Mouse (Mus musculus) regulatory T cell (primary cell): ENCODE measurements around the gene Kif26b.

Source experiments
- in situ Hi-C: fragments of 300-600 bp; cut with MboI, MseI; formaldehyde crosslinking; loops from one replicate; pipeline ENCODE4 v1.15.1; 2025; ENCODE audit warnings: high pct_unique_total_duplicates

Kif26b gene

DNA sequence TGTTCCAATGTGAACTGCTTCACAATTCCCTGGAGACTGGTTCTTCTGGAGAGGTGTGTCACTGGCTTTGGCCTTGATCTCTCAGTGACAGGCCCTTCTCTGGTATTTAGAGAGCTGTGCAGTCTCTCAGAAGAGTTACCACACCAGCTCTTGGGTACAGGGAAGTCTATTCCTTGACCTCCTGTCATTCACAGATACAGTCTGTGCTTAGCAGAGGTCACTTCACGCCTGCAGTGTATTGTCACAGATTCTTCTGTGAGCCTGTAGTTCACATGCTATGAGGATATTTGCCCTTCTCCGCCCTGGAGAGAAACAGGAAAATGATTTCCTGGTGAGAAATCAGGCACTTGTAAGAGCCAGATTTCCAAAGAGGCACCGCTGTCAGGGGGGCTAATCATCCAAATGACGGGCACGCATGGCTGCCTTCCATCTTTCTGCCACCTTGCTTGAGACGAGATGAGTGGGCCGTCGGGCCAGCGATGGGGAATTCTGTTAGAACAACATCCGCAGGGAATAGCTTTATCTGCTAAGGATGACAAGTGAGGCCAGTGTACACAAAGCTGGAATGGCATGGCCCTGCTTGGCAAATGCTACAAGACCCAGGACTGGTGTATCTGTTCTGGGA, 309.9 kb downstream of the Kif26b start:
- in situ Hi-C loops, result no loop called here

DNA sequence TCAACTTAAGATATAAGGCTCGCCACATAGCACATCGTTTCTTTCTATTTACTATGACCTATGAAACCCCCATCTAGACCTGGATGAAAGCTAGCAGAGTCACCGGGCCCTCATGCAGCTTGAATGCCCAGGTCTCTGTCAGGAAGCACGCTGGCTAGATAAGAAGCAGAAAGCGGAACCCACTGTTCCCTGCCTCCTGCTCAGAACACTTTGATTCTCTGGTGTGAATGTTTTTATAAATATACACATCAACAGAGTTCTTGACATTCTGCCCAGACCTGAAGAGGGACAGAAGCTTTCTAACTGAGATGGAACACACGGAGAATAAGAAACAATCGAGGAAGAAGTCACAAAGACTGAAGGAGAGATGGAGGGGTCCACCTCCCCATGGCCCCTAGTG, 311.4 kb downstream of the Kif26b start:
- in situ Hi-C loops, result no loop called here

DNA sequence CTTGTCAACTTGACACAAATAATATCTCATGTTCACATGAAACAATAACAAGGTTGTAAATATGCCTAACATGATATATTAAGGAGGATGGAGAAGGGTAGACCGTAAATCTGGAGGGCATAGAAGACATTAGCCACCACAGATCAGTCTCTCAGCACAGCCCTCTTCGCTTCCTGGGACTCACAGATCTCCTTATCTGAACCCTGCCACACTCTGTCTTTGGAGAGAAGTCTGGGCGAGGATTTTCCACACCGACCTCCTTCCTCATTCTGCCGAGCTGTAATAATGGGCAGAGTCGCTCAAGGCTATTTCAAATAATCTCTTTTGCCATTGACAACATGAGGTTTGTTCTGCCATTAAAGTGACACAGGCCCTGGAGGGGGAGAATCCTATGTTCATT, 315.9 kb downstream of the Kif26b start:
- in situ Hi-C loops, result no loop called here

DNA sequence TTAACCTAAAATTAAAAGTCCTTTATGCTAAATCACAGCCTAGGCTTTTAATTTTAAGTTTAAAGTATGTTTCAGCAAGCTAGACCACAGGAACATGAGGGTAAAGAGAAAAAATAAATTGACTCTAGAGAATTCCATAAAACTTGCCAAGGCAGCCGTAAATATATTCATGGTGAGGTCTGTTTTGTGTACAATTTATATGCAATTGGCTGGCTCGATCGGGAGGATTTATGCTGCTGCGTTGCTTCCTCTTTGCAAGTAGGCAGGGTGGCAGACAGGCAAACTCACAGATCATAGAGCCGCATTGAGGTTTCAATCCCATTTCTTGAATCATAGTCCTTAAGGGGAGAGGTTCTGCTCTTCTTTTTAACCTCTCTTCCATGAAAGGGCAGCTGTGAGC, 318.6 kb downstream of the Kif26b start:
- in situ Hi-C loops, result no loop called here

DNA sequence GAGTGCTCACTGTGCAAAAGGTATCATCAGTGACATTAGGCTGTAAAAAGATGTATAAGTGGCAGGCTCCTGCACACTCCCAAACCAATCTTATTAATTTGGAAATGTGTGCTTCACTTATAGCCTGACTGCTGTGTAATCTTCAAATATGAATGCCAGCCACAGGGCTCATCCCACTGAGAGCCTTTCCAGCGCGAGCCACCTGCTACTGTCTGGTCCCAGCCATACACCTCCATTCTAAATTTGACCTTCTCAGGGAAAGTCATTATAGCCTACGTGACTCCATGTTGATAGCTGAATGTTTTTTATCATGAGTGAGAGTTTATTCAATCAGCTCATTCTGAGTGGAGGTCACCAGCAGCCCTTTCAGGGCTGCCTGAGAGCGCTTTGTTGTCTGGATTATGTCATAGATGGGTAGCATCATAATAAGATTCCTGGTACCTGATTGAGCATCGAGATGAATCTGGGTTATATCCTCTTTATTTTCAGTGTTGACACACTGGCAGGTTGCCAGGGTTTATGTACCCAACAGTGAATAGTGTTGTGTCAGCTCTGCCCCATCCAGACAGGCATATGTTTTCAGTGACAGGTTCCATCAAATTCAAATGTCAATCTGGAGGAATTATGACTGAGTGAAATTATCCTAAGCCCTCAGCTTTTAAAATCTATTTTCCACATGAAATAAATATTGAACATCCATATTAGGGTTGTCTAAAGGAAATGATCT, 319.6 kb downstream of the Kif26b start:
- in situ Hi-C loops, result no loop called here

DNA sequence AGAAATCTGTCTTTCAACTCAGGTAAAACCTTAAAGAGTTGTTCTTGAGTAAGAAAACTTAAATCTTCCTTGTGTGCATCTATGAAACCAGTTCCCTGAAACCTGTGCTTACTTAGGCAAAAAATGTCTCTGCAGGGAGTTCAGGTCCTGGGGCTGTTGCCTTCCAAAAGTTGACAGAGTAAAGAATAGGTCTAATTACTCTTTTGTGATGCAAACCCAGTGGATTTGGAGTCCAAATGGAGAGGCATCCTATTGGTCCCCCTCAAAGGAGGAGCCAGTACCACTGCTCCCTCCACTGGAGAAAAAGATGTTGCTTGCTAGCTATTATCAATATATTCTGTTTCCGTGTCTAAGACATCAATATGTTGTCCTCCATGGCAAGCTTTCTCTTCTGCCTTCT, 321.6 kb downstream of the Kif26b start:
- in situ Hi-C loops, result no loop called here

DNA sequence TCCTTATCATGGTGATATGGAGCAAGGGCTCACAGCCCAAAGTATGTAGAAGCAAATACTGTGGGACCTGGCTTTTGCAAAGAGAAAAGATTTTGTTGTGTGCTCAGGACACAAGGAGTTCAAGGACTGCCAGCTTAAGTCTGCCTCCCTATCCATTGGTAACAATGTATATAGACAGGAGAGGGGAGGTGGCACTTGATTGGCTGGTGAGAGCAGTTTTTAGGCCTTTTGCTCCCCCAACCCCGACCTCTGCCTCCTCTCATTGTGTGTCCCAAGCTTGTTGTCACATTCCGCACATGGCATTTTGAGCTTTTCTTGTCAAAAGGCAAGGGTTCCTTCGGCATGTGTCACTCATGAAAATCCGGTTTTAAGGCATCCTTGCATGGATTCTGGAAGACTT, 326.0 kb downstream of the Kif26b start:
- in situ Hi-C loops, result no loop called here

DNA sequence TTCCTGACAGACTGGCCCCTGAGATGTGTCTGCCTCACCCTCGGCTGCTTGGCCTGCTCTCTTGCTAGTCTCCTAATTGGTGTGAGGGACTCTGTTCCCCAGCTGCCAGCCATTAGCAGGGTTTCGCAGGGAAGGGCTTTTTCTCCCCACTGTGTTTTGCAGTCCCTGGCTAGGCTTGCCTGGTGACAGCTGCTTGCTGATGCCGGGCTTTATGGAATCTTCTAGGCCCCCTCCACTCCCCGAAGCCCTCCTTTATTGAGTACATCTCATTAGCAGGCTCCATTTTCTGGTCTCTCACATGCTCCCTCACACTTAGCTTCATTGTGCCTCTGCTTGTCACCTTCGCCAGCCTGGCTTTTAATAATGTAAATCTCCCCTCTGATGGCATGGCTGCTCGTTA, 327.0 kb downstream of the Kif26b start:
- in situ Hi-C loops, result no loop called here

DNA sequence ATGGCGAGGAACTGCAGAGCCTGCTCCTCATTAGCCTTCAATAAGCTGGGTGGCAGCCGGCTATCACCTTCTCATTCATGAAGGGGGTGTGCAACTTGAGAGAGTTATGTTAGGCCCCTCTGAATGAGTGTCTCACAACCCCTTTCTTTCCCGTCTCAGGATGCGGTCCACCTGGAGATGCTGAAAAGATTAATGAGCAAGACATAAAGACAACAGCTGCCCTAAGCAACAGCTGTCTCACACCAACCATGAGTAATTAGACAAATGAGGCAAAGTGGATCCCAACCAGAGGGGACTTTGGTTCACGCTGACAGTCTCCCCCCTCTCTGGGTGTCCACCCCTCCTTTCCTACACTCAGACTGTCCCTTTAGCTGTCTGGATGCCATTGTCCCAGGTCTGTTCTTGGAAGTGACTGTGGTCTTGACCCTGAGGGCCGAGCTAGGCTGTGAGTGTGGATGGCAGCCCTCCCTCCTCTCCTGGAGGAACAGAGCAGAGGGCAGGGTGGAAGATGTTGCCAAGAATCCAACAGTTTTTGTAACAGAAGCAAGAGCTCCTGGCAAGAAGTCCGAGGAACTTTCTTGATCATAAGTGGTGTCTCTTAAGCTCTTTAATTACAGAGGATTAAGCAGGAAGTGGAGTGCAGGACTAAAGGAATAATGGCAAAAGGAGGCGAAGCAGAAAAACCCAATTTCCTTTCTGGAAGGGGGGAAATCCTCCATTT, 331.9 kb downstream of the Kif26b start:
- in situ Hi-C loops, result no loop called here

DNA sequence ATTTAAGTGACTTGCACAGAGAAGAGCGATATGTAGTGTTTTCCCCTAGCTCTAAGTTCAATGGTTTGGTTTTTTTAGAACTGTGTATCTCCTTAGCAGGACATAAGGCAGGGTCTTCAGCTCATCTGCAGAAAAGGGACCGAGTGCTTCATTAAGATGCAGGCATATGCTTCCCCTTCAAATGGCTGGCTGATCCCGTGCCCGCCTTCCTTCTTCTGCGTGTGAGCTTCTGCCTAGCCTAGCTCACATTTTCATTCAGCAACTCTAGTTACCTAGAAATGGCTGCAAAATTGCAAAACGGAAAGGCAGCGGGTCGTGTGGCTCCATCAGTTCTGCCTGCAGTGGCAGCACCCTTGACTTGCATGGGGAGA, 332.5 kb downstream of the Kif26b start:
- in situ Hi-C loops, result no loop called here

DNA sequence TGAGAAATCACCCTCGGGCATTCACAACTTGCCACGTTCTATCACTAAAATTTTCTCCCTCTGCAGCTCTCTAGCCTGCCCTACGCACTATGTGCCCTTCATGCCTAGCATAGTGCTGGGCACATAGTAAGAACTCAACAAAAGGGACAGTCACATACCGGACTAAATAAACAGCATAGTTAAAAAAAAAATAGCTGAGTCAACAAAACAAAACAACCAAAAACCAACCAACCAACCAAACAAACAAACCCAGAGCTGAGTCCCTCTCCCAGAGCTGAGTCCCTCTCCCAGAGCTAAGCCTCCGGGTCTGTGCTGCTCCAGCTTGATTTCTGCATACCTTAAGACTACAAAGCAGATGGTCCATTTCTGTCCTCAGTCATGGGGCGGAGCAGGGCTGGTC, 334.8 kb downstream of the Kif26b start:
- in situ Hi-C loops, result no loop called here

DNA sequence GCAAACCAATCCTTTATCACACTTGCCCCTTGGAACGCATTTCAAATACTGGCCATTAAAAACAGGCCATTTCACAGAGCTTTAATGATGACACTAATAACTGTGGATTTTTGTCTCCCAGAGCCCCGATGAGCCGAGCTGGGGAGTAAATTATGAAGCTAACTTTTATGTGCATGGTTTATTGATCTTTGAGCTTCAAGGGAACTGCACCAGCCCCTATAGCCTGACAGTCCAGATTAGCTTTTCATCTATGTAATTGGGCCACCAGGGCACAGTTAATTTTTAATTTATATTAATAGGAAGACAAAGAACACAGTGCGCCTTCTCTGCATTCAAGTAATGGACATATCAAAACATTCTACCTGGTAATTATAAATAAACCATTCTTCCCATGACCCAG, 335.4 kb downstream of the Kif26b start:
- in situ Hi-C loops, result no loop called here

DNA sequence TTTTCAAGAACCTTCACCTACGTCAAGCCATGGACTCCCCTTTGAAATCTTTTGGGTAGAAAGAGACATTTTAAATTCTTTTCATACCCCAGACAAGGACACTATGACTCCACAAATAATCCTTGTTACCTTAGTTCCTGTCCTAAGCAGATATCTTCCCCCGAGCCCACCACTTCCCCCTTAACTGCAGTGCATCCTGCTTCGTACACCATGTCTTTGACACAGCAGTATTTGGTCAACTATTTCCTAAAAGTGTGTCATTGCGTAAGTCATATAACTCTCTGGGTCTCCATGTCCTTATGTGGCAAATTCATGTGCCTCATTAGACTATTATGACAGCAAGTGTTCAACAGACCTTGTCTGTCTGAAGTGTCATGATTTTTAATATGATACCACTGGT, 337.8 kb downstream of the Kif26b start:
- in situ Hi-C loops, result no loop called here

DNA sequence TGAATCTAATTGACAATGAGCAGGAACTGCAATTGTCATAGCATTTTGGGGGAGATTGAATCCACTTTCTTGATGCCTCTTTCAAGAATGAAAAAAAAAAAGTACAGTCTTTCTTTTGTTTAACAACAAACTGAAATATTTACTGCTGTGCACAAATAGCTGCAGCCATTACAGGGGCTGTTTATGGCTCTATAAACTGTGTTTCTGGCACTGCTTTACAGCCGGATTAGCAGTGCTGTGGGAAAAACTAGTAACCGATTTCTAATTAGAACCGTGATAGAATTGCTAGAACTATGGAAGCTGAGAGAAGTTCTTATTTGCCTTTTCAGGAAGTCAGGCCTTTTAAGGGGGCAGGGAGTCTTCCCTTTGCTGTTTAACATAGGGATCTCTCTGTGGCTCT, 342.1 kb downstream of the Kif26b start:
- in situ Hi-C loops, result no loop called here

DNA sequence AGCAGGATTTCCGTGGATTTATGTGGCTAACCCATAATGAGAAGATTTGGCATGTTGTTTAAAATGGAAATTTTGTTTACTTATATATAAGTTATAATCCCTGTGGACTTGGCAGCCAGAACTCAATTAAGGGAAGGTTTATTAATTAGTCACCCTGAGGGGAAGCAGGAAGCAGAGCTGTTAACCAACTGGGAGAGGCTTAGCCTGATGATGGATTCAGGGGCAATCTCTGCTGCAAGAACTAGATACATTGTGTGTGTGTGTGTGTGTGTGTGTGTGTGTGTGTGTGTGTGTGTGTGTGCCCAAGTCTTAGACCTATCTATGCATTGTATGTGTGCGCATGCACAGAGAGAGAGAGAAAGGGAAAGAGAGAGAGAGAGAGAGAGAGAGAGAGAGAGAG, 348.0 kb downstream of the Kif26b start:
- in situ Hi-C loops, result no loop called here

DNA sequence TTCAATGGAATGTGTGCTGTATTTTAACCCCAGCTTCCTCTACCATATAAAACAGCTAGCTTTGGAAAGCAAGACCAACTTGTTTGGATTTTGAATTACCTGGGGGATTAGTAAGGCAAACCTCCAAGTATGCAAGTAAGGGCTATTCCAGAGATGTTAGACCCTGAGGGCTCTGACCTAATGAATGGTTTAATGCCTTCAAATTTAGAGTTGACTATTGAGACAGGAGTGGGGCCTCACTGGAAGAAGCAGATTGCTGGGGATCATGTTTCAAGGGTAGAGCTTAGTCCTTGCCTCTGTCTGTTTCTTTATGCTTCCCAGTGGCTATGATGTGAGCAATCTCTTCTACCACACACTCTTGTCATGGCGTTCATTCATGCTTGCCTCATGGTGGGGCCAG, 349.8 kb downstream of the Kif26b start:
- in situ Hi-C loops, result no loop called here

DNA sequence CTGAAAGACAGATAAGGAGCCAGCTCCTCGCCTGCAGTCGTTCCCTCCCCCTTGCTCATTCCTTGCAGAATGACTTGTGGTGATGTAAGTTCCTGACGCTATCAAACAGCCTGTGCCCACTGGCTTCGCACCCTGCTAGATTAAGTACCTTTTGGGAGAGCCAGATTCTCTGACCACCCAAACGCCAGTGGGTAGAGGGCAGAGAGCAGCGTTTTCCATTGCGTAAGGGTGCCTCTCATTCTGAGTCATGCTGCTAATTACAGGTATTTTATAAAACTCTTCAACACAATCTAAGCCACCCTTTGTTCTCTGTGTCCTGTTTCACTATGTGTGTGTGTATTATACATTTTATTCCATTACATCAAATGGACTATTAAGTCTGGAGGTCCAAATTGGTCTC, 352.0 kb downstream of the Kif26b start:
- in situ Hi-C loops, result no loop called here

DNA sequence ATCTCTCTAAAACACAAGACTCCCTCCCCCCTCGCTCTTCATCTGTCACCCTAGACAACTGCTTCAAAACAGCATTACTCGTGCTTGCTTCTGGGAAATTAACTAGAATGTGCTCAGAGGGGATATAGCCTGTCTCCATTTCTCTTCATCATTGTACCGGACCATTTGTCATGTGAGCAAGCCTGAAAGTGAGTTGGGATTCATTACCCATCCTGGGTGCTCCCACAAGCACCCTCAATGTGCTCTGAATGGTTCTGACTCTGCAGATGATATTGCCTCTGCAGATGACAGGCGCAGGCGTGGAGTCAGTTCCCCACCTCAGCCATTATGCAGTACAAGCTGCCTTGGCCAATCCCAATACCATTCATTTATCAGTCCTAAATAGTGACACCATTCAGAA, 357.7 kb downstream of the Kif26b start:
- in situ Hi-C loops, result no loop called here

DNA sequence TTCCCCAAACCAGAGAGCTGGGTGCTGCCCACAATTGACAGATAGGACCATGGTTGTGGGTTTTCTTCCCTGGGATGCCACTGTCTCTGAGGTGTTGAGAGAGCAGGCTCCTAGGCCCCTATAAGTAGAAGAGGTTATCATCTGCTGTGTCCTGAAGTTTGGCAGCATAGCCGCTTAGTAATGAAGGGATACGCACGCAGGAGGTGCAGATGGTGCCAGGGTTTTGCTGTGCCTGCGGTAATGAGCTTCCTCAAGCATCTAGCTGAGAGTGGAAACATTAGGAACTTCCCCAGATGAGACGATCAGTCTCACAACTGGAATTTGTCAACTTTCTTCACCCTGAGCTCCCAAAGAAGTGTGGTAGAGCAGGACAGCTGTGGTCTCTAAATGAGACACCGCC, 363.5 kb downstream of the Kif26b start:
- in situ Hi-C loops, result no loop called here

DNA sequence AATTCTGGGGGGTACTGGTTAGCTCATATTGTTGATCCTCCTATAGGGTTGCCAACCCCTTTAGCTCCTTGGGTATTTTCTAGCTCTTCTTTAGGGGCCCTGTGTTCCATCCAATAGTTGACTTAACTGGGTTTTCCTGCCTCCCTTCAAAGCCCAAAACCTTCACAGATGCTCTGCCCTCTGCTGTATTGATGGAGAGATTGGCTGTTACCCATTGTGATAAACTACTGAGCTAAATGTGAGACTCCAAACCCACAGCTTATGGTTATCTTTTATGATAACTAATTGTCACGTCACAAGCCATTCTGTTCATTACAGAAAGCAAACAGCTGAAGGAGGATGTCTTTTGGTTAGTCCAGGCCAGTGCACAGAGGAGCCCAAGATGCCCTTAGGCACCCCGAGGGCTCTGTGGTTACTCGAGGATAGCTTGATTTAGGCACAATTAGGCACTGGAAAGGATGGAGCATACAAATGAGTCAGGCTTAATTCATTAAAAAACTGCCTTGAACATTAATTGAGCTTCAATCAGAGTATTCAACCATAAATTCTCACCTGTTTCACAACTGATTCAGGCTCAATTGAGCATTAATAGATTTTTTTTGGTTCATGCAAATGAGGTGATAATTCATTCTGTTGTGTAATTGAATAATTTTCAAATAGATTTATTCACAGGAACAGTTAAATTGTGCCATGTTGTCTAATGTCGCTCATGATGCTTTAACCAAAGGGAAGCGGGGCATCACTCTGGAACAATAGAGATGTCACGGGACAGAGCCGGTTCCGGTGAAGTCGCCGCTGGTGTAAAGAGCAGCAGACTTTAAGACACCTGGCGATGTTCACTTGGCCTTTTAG, 364.5 kb downstream of the Kif26b start:
- in situ Hi-C loops, result no loop called here

DNA sequence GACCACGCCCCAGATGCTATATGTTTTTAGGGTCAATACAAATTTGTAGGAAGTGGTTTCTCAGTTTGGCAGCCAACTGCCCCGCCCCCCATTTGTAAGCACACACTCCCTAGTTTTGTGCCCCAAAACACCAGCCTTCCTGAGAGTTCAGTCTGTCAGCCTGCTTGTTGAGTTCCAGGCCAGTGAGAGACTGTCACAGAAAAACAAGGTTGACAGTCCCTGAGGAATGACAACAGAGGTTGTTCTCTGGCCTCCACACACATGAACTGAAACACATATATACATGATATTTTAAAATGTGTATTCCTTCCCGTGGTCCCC, 365.1 kb downstream of the Kif26b start:
- in situ Hi-C loops, result no loop called here

DNA sequence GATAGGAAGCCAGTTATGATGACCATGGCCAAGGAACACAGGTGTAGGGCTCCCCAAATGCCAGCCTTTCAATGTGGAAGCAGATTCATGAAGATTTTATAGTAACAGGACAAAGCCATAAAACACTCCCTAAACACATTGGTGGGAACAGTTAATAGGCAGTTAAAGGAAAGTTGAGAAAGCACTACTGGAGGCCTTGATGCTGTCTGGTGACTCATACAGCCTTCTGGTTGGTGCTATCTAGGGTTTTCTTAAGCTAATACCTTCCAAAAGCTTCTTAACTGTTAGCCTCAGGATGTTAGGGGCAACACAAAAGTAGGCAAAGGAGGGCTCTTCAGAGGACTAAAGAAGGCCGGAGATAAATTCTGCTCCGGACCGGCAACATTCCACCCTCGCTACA, 366.7 kb downstream of the Kif26b start:
- in situ Hi-C loops, result no loop called here
